Mouse (Mus musculus) limb, embryonic 10.5 days (tissue): ENCODE measurements around the gene Pdlim5. TPM values are rescaled to one million over a fixed set of nuclear protein-coding genes. Genes with fewer than 3 reads are reported as not detected.

Source experiments
- DNase-seq: peaks from one replicate; pipeline ENCODE4 v3.0.0-alpha.2; 2017; ENCODE audit warnings: low spot score
- H3K27ac ChIP-seq: fragments of 300-500 bp; sonication (generic); 2 replicates; pipeline ENCODE4 v1.5.1; 2016; ENCODE audit warnings: mild to moderate bottlenecking
- H3K27me3 ChIP-seq: fragments of 300-500 bp; sonication (generic); 2 replicates; pipeline ENCODE4 v1.6.1; 2016; ENCODE audit warnings: low read depth, mild to moderate bottlenecking; ENCODE audit not compliant: poor library complexity, severe bottlenecking
- H3K36me3 ChIP-seq: fragments of 300-500 bp; sonication (generic); 2 replicates; pipeline ENCODE4 v1.6.1; 2016; ENCODE audit warnings: mild to moderate bottlenecking, moderate library complexity
- H3K4me1 ChIP-seq: fragments of 300-500 bp; sonication (generic); 2 replicates; pipeline ENCODE4 v1.6.1; 2016
- H3K4me3 ChIP-seq: fragments of 300-500 bp; sonication (generic); 2 replicates; pipeline ENCODE4 v1.5.1; 2016; ENCODE audit warnings: mild to moderate bottlenecking, moderate library complexity
- H3K9me3 ChIP-seq: fragments of 300-500 bp; sonication (generic); replicated peaks from 2 replicates; pipeline ENCODE4 v1.6.1; 2016; ENCODE audit warnings: mild to moderate bottlenecking
- WGBS: fragments of 180-500 bp; shearing (Covaris S2); methylation state at CpG from one replicate; pipeline ENCODE4 v1.1.7; 2016; 5-methylcytosine and 5-hydroxymethylcytosine counted together
- polyA plus RNA-seq: library from polyadenylated mRNA; unstranded; fragments of >200 nt; fragmentation: Nextera tagmentation; extraction: Ambion mirVana; gene quantifications from 2 replicates; pipeline ENCODE4 v1.2.1, GENCODE M21; 2016

The Pdlim5 gene
- polyA plus RNA-seq, 1 experiment from 2014 or later: 14.1 TPM

DNA sequence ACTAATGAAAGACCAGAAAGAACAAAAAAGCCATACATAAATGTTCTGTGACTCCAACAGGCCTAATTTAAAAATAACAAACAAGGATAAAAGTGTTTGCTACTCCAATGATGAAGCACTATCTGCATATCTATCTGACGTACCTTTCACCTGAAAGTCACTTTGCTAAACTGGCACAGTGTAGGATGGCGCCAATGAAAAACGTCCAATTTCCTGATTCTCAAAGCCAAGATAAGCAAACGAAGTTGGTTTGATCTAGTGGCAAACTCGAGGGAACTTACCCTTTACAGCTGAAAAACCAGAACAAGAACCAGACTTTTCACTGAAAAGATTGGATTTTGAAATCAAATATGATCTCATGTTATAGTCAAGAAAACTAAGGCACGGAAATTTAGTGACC is 49.2 kb downstream of the Pdlim5 start:
- H3K27ac ChIP-seq: no peak overlapping the region
- 79% methylated on average over 6 of the region's 6 CpGs for WGBS
- no peaks in the 10 kb centered on the region for H3K9me3 ChIP-seq
- no peak overlapping the region for H3K4me3 ChIP-seq
- H3K36me3 ChIP-seq: peaks cover 8% of the 10 kb centered on the region
- no peak for DNase-seq
- H3K4me1 ChIP-seq: peaks cover 34% of the 10 kb centered on the region
- 0 out of 2 replicates have a peak, but pooled peaks cover 8% of the 10 kb centered on the region for H3K27me3 ChIP-seq

- DNase-seq: no peak
- Histone ChIP-seq H3K27ac (no peak overlapping the region), H3K36me3 (peaks cover 8% of the 10 kb centered on the region), H3K27me3 (0 out of 2 replicates have a peak, but pooled peaks cover 8% of the 10 kb centered on the region), H3K4me1 (peaks cover 26% of the 10 kb centered on the region), H3K9me3 (no peaks in the 10 kb centered on the region), H3K4me3 (no peak overlapping the region)
- WGBS: 77% methylated on average over 8 of the region's 8 CpGs
Measured at GRCm38 (mm10) chr3:142345235-142346125, 50.0 kb downstream of the Pdlim5 start.

- 87% methylated on average over 2 of the region's 2 CpGs for WGBS
- Histone ChIP-seq H3K27me3 (0 out of 2 replicates have a peak, but pooled peaks cover 6% of the 10 kb centered on the region), H3K9me3 (no peaks in the 10 kb centered on the region)
Measured at GRCm38 (mm10) chr3:142343786-142344185, 51.7 kb downstream of the Pdlim5 start.

GRCm38 (mm10) chr3:142340701-142341100 is 54.8 kb downstream of the Pdlim5 start:
- Histone ChIP-seq H3K9me3 (no peaks in the 10 kb centered on the region), H3K27me3 (no peaks in the 10 kb centered on the region), H3K4me3 (no peak overlapping the region), H3K4me1 (peaks cover 6% of the 10 kb centered on the region; the same call in 1 of the 2 replicates), H3K27ac (no peak overlapping the region), H3K36me3 (no peaks in the 10 kb centered on the region)
- 81% methylated on average over 2 of the region's 2 CpGs for WGBS
- no peak for DNase-seq

More at GRCm38 (mm10) chr3:142343786-142344185, 51.7 kb downstream of the Pdlim5 start:
- no peak overlapping the region for H3K27ac ChIP-seq
- no peak overlapping the region for H3K4me3 ChIP-seq
- peaks cover 14% of the 10 kb centered on the region; the same call in 1 of the 2 replicates for H3K4me1 ChIP-seq
- no peak for DNase-seq
- peaks cover 6% of the 10 kb centered on the region for H3K36me3 ChIP-seq

GRCm38 (mm10) chr3:142339440-142340251 is 55.9 kb downstream of the Pdlim5 start:
- 80% methylated on average over 6 of the region's 6 CpGs for WGBS
- Histone ChIP-seq H3K9me3 (no peaks in the 10 kb centered on the region), H3K4me1 (no peaks in the 10 kb centered on the region), H3K27ac (no peak overlapping the region), H3K4me3 (no peak overlapping the region), H3K27me3 (no peaks in the 10 kb centered on the region), H3K36me3 (no peaks in the 10 kb centered on the region)
- no peak for DNase-seq

- no peaks in the 10 kb centered on the region for H3K27me3 ChIP-seq
- no peak overlapping the region for H3K27ac ChIP-seq
- WGBS: 84% methylated on average over 4 of the region's 4 CpGs
- no peaks in the 10 kb centered on the region for H3K36me3 ChIP-seq
- H3K4me1 ChIP-seq: no peaks in the 10 kb centered on the region
- no peak overlapping the region for H3K4me3 ChIP-seq
- DNase-seq: no peak
- H3K9me3 ChIP-seq: no peaks in the 10 kb centered on the region
Measured at GRCm38 (mm10) chr3:142338058-142338457, 57.4 kb downstream of the Pdlim5 start.

DNA sequence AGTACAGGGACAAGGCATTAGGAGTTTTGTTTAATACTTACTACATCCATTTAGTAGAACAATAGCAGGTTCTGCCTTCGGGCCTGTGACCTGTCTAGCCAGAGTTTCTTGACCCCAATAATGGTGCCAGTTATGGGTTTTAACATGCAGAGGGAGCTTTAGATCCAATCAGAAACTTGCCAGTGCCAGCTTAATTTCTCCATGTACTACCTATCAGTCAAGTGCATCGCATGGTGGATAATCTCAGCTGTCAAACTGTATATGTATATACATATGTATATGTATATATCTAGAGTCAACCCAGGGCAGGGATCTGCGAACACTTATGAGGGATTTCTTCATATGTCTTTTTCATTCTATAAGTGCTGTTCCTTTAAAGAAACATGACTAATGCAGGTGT is 61.0 kb downstream of the Pdlim5 start:
- no peak overlapping the region for H3K4me3 ChIP-seq
- H3K4me1 ChIP-seq: peaks cover 4% of the 10 kb centered on the region; the same call in 1 of the 2 replicates
- no peaks in the 10 kb centered on the region for H3K27me3 ChIP-seq
- no peak for DNase-seq
- no peak overlapping the region for H3K27ac ChIP-seq
- no peaks in the 10 kb centered on the region for H3K9me3 ChIP-seq
- H3K36me3 ChIP-seq: no peaks in the 10 kb centered on the region
- 92% methylated on average over 3 of the region's 3 CpGs for WGBS

GRCm38 (mm10) chr3:142333458-142333857 is 62.0 kb downstream of the Pdlim5 start:
- no peak overlapping the region for H3K27ac ChIP-seq
- H3K4me1 ChIP-seq: peaks cover 4% of the 10 kb centered on the region; the same call in 1 of the 2 replicates
- H3K27me3 ChIP-seq: no peaks in the 10 kb centered on the region
- H3K9me3 ChIP-seq: no peaks in the 10 kb centered on the region
- DNase-seq: no peak
- WGBS: 93% methylated on average over 1 of the region's 1 CpGs
- H3K4me3 ChIP-seq: no peak overlapping the region
- no peaks in the 10 kb centered on the region for H3K36me3 ChIP-seq

GRCm38 (mm10) chr3:142332716-142333115 is 62.8 kb downstream of the Pdlim5 start:
- Histone ChIP-seq H3K27me3 (no peaks in the 10 kb centered on the region), H3K9me3 (no peaks in the 10 kb centered on the region), H3K4me1 (peaks cover 4% of the 10 kb centered on the region; the same call in 1 of the 2 replicates), H3K4me3 (no peak overlapping the region), H3K36me3 (no peaks in the 10 kb centered on the region), H3K27ac (no peak overlapping the region)
- 80% methylated on average over 4 of the region's 4 CpGs for WGBS
- no peak for DNase-seq

DNA sequence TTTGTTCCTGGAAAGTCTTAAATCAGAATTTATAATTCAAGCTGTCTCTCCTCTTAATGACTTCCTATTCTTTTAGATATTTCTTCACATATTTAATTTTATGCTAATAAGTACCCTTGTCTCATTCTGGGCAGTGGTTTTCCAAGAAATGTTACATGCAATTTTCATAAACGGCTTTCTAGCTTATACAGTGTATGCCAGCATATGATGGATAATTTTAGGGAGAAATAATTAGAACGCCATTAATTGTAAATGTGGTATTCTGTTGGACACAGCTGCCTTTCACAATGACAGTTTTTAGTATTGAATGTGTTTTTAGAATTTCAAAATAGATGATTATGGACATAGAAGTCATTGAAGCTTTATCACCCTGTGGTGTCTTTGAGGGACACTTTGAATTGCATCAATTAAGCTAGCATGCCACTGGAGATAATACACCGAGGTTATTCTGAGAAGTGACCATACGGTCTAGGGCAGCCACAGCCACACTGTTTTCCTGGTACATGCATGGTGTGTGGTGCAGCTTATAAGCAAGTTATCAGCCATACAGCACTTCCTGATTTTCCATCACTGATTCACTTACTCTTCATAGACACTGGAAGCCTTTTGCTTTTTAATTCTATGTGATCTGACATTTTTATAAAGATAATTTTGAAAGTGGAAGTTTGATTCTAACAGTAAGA is 63.5 kb downstream of the Pdlim5 start:
- whole genome bisulfite sequencing: 86% methylated on average over 4 of the region's 4 CpGs
- H3K4me3 ChIP-seq: no peak overlapping the region
- no peaks in the 10 kb centered on the region for H3K36me3 ChIP-seq

GRCm38 (mm10) chr3:142330425-142330824 is 65.1 kb downstream of the Pdlim5 start:
- Histone ChIP-seq H3K36me3 (no peaks in the 10 kb centered on the region), H3K27me3 (no peaks in the 10 kb centered on the region), H3K9me3 (no peaks in the 10 kb centered on the region), H3K4me1 (peaks cover 4% of the 10 kb centered on the region; the same call in 1 of the 2 replicates), H3K4me3 (no peak overlapping the region), H3K27ac (no peak overlapping the region)
- WGBS: 73% methylated on average over 3 of the region's 3 CpGs
- no peak for DNase-seq

More for the DNA sequence above, 63.5 kb downstream of the Pdlim5 start:
- H3K9me3 ChIP-seq: no peaks in the 10 kb centered on the region
- DNase-seq: no peak
- H3K27me3 ChIP-seq: no peaks in the 10 kb centered on the region
- H3K4me1 ChIP-seq: peaks cover 4% of the 10 kb centered on the region; the same call in 1 of the 2 replicates
- H3K27ac ChIP-seq: no peak overlapping the region

DNA sequence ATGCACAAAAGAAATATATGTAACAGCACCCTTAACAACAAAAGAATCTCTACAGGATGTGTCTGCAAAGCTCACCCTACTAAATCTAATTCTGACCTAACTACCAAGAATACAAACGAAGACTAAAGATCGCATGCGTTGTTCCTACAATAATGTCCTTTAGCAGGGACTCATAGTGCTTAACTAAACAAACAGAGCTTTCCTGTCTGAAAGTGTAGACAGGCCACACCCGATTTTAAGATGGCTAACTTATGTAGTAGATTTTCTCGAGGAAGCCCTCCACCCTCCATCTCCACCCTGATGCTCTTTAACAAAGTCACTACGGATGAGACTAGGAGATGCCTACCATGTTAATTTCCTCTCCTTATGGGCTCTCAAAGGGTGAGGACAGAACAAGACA is 71.9 kb downstream of the Pdlim5 start:
- Histone ChIP-seq H3K27ac (no peak overlapping the region), H3K4me3 (no peak overlapping the region), H3K9me3 (no peaks in the 10 kb centered on the region), H3K36me3 (no peaks in the 10 kb centered on the region), H3K4me1 (no peaks in the 10 kb centered on the region), H3K27me3 (no peaks in the 10 kb centered on the region)
- WGBS: 86% methylated on average over 6 of the region's 6 CpGs
- DNase-seq: no peak
